8 mouse cellular contexts compared by ENCODE assay signal in the genomic region with DNA sequence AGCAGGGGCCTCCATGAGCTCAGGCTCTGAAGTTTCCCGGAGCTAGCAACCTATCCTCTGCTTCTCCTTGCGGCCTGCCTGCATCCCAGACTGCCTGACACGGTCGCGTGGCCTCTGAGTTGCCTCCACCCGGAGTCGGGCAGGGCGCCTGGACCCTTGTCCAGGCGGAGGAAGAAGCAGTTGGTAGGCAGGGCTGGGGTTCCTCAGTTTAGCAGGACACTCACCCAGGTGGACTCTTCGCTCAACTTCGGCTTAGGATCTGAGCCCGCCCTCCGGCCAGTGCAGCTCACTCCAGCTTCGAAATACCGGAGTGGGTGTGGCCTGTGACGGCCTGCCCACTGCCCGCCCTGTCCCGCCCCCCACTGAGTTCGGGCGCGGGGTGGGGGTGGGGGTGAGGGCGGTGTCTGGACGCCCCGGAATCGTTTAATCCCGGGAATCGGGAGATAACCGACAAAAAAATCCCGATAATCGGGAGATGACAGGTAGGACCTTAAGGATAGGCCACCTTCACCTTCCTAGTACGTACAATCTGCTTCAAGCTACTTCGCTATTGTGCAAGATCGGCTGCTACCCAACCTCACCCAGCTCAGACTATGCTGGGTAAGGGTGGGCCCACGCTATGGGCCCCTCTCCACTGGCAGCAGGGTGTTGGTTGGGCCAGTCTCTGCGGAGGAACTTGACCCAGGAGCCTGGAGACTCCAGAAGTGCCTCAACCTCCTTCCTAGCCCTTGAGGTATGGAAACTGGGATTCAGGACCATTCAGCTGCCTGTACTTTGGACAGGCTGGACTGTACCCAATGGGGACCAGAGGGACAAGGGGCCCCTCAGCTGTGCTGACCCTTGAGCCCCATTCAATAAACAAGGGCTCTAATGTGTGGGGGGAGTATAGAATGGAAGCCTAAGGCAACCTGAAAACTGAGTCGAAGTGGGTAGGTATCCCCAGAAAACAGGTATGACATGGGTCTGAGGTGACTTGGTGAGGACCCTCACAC. TPM values are rescaled to one million over a fixed set of nuclear protein-coding genes. Genes with fewer than 3 reads are reported as not detected.
DNase-seq lines count a peak whose midpoint lies in the region; ATAC-seq lines count a peak whose summit lies in the region.

A gene (minus strand): TSS at position 339 of the 992 bp plus-strand sequence.

- peak within 1 kb of the TSS; percentile 70 for H3K9ac ChIP-seq in hindbrain, embryonic 13.5 days

- peaks cover 21% of the 10 kb centered on the region; the same call in 1 of the 2 replicates for H3K27me3 ChIP-seq in hindbrain, embryonic 13.5 days

- H3K4me2 ChIP-seq in hindbrain, embryonic 13.5 days = peak within 1 kb of the TSS; percentile 63

- peaks cover 44% of the 10 kb centered on the region for H3K4me1 ChIP-seq in hindbrain, embryonic 13.5 days (replicated peaks)

- ATAC-seq in hindbrain, embryonic 13.5 days (ENCODE audit: low FRiP score) = peak; percentile 50

- H3K4me3 ChIP-seq in hindbrain, embryonic 13.5 days = peak within 1 kb of the TSS; percentile 42

- H3K27ac ChIP-seq in hindbrain, embryonic 13.5 days = no peak within 1 kb of the TSS

- no peaks in the 10 kb centered on the region for H3K9me3 ChIP-seq in hindbrain, embryonic 13.5 days

- peak; percentile 35 for DNase-seq in MN1 (ENCODE audit: low spot score)
- DNase-seq in cerebellum, adult 9-11 months = peak; percentile 66
- DNase-seq in frontal cortex, postnatal 36 days (ENCODE audit: low spot score in 2 of 2) = peak; percentile 49 to 50
- DNase-seq in layer of hippocampus, postnatal 36 days = peak; percentile 64 to 73
- peak; percentile 87 to 89 for DNase-seq in lung, postnatal 4 days
- peak; percentile 54 for DNase-seq in right cerebral cortex, adult 18-20 months
- peak; percentile 71 for DNase-seq in urinary bladder, postnatal 25 days (ENCODE audit: low spot score)

- 8% methylated on average over 36 of the region's 36 CpGs for WGBS in hindbrain, embryonic 13.5 days

- H3K36me3 ChIP-seq in hindbrain, embryonic 13.5 days = peaks cover 39% of the 10 kb centered on the region

RNA-seq across cellular contexts. Expression of the gene that starts here (rescaled TPM):
- 15.0 and 15.8 TPM in 2 replicates for polyA plus RNA-seq in hindbrain, embryonic 13.5 days (2015; fragmentation: Nextera tagmentation; extraction: Ambion mirVana)
- total RNA-seq in layer of hippocampus, postnatal 36 days (2021) = 10 to 100 TPM; 20.2 to 22.4 TPM

Comparison
In these comparisons a context has a peak if more than half of its experiments do, and no peak if none do; other contexts are left out.
1. DNase-seq: peak in every context shown above with its lines; median percentile 88 in lung, postnatal 4 days; 71 in urinary bladder, postnatal 25 days; 68 in layer of hippocampus, postnatal 36 days; 66 in cerebellum, adult 9-11 months; 54 in right cerebral cortex, adult 18-20 months; 50 in frontal cortex, postnatal 36 days; 35 in MN1.